Mouse (Mus musculus): Measurements from ENCODE around the gene Cish. TPM values are rescaled to one million over a fixed set of nuclear protein-coding genes. Genes with fewer than 3 reads are reported as not detected.

Cish gene
- polyA plus RNA-seq, 1 experiment: 7.0 TPM

GRCm38 (mm10) chr9:107324799-107325561 lies 29.2 kb downstream of the Cish start:
- Histone ChIP-seq H3K27ac (ENCODE audit: control insufficient read depth, insufficient read depth, low read depth, low read length, poor library complexity) (no peak overlapping the region), H3K4me1 (ENCODE audit: control insufficient read depth, insufficient read depth, low read length) (no peaks in the 10 kb centered on the region), H3K4me3 (replicated peaks; ENCODE audit: control insufficient read depth, low read depth, low read length) (no peak overlapping the region)
- TF ChIP-seq POLR2A (IDR thresholded peaks at IDR 0.05; ENCODE audit: borderline replicate concordance, control insufficient read depth, low read depth, low read length): no peak
- TF ChIP-seq CTCF (IDR thresholded peaks at IDR 0.05; ENCODE audit: control insufficient read depth, insufficient read depth, low read length): no peak
- 50% methylated on average over 4 of the region's 4 CpGs for WGBS

- H3K4me3 ChIP-seq (replicated peaks; ENCODE audit: control insufficient read depth, low read depth, low read length): no peak overlapping the region
- no peak for TF ChIP-seq CTCF (IDR thresholded peaks at IDR 0.05; ENCODE audit: control insufficient read depth, insufficient read depth, low read length)
- no peak for TF ChIP-seq POLR2A (IDR thresholded peaks at IDR 0.05; ENCODE audit: borderline replicate concordance, control insufficient read depth, low read depth, low read length)
- no peak overlapping the region for H3K27ac ChIP-seq (ENCODE audit: control insufficient read depth, insufficient read depth, low read depth, low read length, poor library complexity)
- no peaks in the 10 kb centered on the region for H3K4me1 ChIP-seq (ENCODE audit: control insufficient read depth, insufficient read depth, low read length)
- 76% methylated on average over 7 of the region's 7 CpGs for WGBS
Measured at GRCm38 (mm10) chr9:107325904-107326303, 30.1 kb downstream of the Cish start.

GRCm38 (mm10) chr9:107327879-107328620 lies 32.2 kb downstream of the Cish start:
- 83% methylated on average over 16 of the region's 16 CpGs for WGBS

GRCm38 (mm10) chr9:107330791-107331190 lies 35.0 kb downstream of the Cish start:
- H3K27ac ChIP-seq (ENCODE audit: control insufficient read depth, insufficient read depth, low read depth, low read length, poor library complexity): no peak overlapping the region
- H3K4me1 ChIP-seq (ENCODE audit: control insufficient read depth, insufficient read depth, low read length): no peaks in the 10 kb centered on the region
- no peak overlapping the region for H3K4me3 ChIP-seq (replicated peaks; ENCODE audit: control insufficient read depth, low read depth, low read length)
- 52% methylated on average over 6 of the region's 6 CpGs for WGBS
- TF ChIP-seq CTCF (IDR thresholded peaks at IDR 0.05; ENCODE audit: control insufficient read depth, insufficient read depth, low read length): no peak

More at GRCm38 (mm10) chr9:107327879-107328620, 32.2 kb downstream of the Cish start:
- H3K4me3 ChIP-seq (replicated peaks; ENCODE audit: control insufficient read depth, low read depth, low read length): no peak overlapping the region
- no peak for TF ChIP-seq CTCF (IDR thresholded peaks at IDR 0.05; ENCODE audit: control insufficient read depth, insufficient read depth, low read length)
- no peak overlapping the region for H3K27ac ChIP-seq (ENCODE audit: control insufficient read depth, insufficient read depth, low read depth, low read length, poor library complexity)
- no peaks in the 10 kb centered on the region for H3K4me1 ChIP-seq (ENCODE audit: control insufficient read depth, insufficient read depth, low read length)

GRCm38 (mm10) chr9:107333686-107334085 lies 37.9 kb downstream of the Cish start:
- no peak for TF ChIP-seq CTCF (IDR thresholded peaks at IDR 0.05; ENCODE audit: control insufficient read depth, insufficient read depth, low read length)
- no peak for TF ChIP-seq POLR2A (IDR thresholded peaks at IDR 0.05; ENCODE audit: borderline replicate concordance, control insufficient read depth, low read depth, low read length)
- 40% methylated on average over 2 of the region's 2 CpGs for WGBS
- no peak overlapping the region for H3K27ac ChIP-seq (ENCODE audit: control insufficient read depth, insufficient read depth, low read depth, low read length, poor library complexity)
- H3K4me3 ChIP-seq (replicated peaks; ENCODE audit: control insufficient read depth, low read depth, low read length): no peak overlapping the region
- no peaks in the 10 kb centered on the region for H3K4me1 ChIP-seq (ENCODE audit: control insufficient read depth, insufficient read depth, low read length)

- WGBS: 66% methylated on average over 6 of the region's 6 CpGs
- Histone ChIP-seq H3K27ac (ENCODE audit: control insufficient read depth, insufficient read depth, low read depth, low read length, poor library complexity) (no peak overlapping the region), H3K4me1 (ENCODE audit: control insufficient read depth, insufficient read depth, low read length) (no peaks in the 10 kb centered on the region), H3K4me3 (replicated peaks; ENCODE audit: control insufficient read depth, low read depth, low read length) (no peak overlapping the region)
- TF ChIP-seq POLR2A (IDR thresholded peaks at IDR 0.05; ENCODE audit: borderline replicate concordance, control insufficient read depth, low read depth, low read length) (no peak), CTCF (IDR thresholded peaks at IDR 0.05; ENCODE audit: control insufficient read depth, insufficient read depth, low read length) (no peak)
Measured at GRCm38 (mm10) chr9:107334356-107334755, 38.5 kb downstream of the Cish start.

- 77% methylated on average over 5 of the region's 5 CpGs for WGBS
- H3K4me3 ChIP-seq (replicated peaks; ENCODE audit: control insufficient read depth, low read depth, low read length): no peak overlapping the region
- no peak overlapping the region for H3K27ac ChIP-seq (ENCODE audit: control insufficient read depth, insufficient read depth, low read depth, low read length, poor library complexity)
- H3K4me1 ChIP-seq (ENCODE audit: control insufficient read depth, insufficient read depth, low read length): no peaks in the 10 kb centered on the region
- TF ChIP-seq CTCF (IDR thresholded peaks at IDR 0.05; ENCODE audit: control insufficient read depth, insufficient read depth, low read length): no peak
- TF ChIP-seq POLR2A (IDR thresholded peaks at IDR 0.05; ENCODE audit: borderline replicate concordance, control insufficient read depth, low read depth, low read length): no peak
Measured at GRCm38 (mm10) chr9:107335046-107335445, 39.2 kb downstream of the Cish start.

- no peaks in the 10 kb centered on the region; the same call in 1 of the 2 replicates for H3K4me1 ChIP-seq (ENCODE audit: control insufficient read depth, insufficient read depth, low read length)
- H3K27ac ChIP-seq (ENCODE audit: control insufficient read depth, insufficient read depth, low read depth, low read length, poor library complexity): no peak overlapping the region
- H3K4me3 ChIP-seq (replicated peaks; ENCODE audit: control insufficient read depth, low read depth, low read length): no peak overlapping the region
- TF ChIP-seq CTCF (IDR thresholded peaks at IDR 0.05; ENCODE audit: control insufficient read depth, insufficient read depth, low read length): peak; percentile 96
- no peak for TF ChIP-seq POLR2A (IDR thresholded peaks at IDR 0.05; ENCODE audit: borderline replicate concordance, control insufficient read depth, low read depth, low read length)
- whole genome bisulfite sequencing: 3% methylated on average over 5 of the region's 5 CpGs
Measured at GRCm38 (mm10) chr9:107335909-107336308, 40.1 kb downstream of the Cish start.

Measured in bone marrow, adult 2 months (tissue).